Mouse (Mus musculus) brain, embryonic 18.5 days (tissue): ENCODE measurements at regions not wholly inside any gene's neighbourhood (a gene's known extent, or its start where the extent isn't known, plus 50 kb on each side); places are given as distances from the start of the nearest gene placed in this dataset.
A peak's percentile ranks its signal among the peaks of the same experiment; 100 is the strongest.

Experiments
- DNase-seq: peaks from one replicate; pipeline ENCODE4 v3.0.0-alpha.2; 2012; ENCODE audit warnings: low read depth, low spot score

DNA sequence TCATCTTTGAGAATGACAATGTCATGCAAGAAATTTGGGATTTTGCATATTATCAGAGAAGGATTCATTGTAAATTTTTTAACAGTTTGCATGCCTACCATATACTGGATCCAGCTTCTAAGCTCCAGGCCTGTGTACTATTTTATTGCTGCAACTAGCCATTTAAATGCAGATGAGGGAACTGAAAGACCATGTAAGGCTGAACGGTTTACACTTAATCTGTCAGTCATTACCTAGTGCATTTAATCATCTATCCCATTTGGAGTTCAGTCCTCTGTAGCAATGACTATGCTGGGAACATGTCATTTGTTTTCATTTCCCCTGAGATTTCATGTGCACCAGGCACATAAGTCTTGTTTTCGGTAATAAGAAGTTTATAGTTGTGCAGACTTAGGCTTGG lies 631.8 kb upstream of the Gm21961 start:
- no peak for DNase-seq

DNA sequence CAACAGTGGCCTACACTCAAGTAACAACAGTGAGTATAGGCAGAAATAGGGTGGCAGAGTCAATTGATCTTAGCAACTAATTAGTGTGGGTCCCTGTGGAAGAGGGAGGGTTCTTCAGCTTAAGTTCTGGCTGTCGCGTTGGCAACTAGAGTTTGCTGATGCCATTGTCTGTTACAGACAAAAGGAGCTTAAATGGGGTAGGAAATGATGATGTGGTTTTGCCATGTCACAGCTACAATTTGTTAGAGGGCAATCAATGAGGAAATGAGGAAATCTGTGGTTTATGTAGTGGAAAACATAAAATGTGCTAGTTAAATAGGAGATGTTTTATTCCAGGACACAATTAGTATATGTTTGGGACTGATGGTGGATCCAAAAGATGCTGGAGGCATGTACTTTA lies 624.8 kb upstream of the Gm21961 start:
- DNase-seq = no peak

DNA sequence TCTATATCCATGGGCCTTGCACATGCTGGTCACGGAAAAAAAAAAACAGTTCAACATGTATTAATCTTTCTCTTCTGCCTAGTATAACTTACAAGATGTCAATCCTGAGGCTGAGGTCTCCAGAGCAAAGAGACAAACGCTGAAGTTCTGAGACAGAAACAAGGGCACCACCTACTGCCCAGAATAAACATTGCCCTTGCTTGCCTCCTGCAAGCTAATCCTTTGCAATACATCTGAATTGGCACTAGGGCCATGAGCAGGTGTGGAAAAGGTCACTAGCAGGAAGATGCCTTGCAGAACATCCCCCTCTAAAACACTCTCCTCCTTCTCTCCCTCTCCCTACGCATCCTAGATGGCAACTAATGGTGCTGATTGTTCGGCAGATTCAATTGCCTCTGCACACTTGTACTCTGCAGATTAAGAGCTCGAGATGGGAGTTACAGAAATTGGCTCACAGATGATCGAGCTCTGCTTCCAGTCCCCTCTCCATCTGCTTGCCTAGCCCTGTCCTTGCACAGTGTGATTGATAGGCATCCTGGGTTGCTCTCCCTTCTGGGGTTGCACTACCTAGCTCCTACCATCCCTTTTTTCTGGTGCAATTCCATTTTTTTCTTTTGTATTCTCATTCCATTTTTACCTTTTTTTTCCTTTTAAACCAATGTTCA lies 622.9 kb upstream of the Gm21961 start:
- peak; percentile 54 for DNase-seq

DNA sequence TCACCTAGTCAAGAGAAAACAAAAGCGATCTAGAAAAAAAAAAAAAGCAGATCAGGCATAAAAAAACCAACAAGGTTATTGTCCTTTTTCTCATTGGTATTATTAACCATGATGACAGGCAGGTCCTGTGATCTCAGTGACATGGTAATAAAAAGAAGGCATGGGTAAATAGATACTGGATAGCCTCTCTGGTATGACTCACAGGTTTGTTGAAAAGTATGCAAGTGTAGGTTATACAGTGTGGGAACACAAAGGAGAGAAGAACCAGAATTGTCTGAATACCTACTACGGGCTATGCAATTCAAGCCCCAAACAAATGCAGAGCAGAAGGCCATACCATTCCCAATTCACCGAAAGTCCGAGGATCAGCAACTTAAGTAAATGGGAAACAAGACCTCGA lies 617.7 kb upstream of the Gm21961 start:
- no peak for DNase-seq

DNA sequence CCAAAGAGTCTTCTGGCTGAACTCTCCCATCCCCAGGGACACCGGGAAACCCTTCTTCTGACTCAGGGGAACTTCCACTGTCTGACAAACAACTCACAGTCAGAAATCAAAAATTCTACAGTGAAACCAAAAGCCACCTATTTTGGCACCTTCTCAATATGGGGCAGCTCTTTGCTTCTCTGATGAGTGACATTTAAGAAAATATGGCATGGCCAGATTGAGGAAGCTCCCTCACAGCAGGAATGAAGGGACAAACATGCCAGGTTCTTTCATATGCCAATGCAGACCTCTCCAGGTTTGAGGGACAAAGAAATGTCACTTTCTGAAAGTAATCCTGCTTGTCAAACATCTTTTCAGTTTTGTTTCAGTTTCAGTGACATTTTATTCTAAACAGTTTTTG lies 615.8 kb upstream of the Gm21961 start:
- DNase-seq = no peak

DNA sequence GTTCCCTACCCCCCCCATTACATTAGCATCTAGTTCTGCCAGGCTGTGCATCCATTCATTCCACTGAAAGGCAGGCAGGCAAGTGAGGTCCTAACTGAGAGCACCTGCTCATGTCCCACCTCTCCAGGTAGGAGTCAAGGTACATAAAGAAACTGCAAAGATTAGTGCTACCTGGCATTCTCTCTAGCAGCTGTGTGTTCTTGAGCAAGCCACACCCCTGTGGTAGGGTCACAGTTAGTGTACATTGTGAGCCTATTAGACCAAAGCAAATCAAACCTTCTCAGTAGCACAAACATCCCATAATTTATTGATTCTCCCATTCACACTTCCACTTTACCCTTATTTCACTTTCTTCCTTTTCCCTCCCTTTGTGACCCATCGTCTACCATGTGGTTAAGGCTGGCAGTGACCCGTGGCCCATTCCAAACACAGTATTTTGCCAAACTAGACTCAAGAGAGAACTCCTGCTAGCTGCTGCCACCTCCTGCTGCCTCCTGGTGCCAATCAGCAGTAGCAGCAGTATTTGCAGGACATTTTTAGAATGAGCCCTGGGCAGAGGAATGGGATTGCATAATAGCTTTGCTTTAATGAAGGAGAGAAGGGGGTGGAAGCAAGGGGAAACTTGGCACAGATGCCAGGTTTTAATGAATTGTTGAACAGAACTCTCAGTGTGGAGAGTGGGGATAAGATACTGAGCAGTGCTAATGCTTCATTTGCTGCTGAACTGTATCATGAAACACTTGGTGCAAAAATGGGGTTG lies 578.2 kb upstream of the Gm21961 start:
- peak; percentile 70 for DNase-seq

DNA sequence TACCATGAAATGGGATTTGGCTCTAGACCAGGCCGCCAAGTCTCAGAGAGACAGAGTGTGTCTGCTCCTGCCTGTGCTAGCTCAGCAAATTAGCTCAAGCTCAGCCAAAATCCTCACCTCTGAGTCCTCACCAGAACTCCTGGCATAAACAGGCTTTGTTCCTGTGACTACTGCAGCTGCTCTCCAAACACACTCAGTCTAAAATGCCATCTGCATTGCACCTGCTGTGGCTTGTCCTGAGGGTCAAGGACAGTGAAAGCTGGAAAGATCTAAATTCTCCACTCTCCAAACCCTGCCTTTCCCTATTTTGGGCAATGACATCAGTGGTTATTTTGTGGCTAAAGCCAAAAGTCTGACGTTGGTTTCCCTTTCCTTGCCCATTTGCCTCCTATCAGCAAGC lies 570.9 kb upstream of the Gm21961 start:
- no peak for DNase-seq

DNA sequence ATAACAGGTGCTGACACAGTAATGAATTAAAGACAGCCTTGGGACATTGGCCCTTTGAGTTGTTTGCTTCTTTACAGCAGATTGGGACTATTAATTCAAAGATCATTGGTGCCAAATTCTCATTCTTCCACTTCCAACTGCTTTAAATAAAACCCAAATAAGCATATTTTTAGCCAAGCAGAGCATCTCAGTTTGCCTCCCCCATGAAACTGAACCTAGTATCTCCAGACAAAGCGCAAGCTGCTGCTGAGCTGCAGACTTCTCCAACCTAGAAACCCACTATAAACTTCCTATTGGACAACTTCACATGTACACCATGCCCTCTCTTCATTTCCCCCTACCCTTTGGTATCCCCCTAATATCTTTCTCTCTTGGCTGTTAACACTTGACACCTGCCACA lies 564.6 kb upstream of the Gm21961 start:
- DNase-seq = no peak

DNA sequence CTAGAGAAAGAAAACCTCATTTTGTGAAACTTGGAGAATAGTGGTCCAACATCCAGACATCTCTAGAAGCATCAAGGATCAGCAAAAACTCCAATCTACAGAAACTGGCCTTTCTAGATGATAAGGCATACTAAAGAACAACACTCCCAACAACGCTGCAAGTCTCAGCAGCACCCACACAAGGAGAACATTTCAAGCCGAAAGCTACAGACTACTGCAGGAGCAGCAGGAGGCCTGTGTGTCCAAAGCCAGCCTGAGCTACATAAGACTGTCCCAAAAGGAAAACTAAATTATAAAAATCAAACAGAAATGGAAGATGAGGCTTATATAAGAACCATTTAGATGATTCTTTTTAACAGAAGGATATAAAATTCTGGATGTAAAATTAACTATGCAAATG lies 553.2 kb upstream of the Gm21961 start:
- DNase-seq = no peak

DNA sequence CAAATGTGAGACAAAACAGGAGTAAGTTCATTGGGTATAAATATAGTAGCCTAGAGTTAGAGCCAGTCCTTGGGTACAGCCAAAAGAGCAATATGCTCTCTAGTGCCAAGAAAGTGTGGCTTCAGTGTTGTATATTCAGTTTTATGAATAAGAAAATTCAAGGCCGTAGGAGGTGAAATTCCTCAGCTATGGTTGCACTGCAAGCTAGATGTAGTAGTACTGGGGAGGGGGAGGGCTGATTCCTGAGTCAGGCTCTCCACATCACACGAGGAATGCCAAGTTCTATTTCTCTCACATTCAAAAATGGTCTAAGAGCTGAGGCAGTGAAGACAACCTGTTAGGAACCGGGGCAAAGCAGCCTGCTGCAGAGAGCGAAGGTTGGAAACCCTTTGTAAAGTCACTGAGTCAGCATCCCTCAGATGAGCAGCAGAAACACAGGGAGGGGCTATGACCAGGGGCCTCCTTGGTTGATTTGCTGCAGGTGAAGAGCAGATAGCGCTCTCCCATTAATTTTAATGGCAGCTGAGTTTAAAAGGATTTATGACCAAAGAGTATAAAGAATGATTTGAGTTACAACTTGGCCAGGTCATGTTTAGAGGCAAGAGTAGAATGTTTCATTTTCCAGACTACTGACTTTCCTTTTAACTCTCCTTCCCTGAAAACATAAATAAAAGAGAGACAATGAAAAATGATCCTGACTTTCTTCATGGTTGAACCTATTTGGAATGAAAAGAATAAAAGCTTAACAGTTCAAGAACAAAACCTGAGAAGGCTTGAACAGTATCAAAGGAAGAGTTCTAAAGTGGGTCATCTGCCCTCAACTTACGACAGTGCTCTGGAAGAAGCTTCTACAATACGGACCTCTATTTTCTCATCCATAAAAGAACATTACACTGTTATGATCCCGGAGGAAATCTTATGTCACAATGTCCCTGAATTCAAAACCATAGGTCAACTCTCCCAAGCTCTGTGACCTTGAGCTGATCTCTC lies 543.4 kb upstream of the Gm21961 start:
- DNase-seq = no peak

DNA sequence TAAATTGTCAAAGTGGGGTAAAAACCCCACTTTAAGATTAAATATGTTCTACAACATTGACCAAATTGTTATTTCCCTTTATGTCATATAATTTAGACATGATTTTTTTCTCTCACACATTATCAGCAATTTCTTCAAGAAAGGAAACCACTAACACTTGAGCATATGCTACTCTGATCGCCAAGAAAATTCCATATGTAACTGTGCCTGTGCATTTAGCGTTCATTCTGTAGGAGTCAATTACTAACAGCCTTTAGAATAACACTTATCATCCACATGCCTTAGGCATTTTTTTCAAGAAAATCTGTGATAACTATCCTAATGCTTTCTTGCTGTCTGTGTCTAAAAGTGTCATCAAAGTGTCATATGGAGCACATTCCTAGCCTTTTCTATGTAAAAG lies 534.3 kb upstream of the Gm21961 start:
- no peak for DNase-seq

DNA sequence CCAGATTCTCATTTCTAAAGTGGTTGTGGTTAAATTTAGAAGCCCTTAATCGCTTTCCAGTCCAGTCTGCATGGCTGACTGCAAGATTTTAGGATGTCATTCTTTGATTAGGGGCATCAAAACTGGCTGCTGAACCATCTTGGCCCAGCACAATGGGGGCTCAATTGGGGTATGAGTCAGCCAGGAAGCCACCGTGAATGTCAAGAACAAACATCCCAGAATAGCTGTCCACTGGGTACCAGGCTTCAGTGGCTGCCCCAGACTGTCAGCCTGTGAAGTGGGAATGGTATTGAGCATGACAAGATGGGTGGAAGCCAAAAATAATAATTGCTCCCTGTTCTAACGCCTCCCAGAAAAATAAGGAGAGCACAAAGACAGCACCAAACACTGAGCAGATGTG lies 520.9 kb upstream of the Gm21961 start:
- no peak for DNase-seq

DNA sequence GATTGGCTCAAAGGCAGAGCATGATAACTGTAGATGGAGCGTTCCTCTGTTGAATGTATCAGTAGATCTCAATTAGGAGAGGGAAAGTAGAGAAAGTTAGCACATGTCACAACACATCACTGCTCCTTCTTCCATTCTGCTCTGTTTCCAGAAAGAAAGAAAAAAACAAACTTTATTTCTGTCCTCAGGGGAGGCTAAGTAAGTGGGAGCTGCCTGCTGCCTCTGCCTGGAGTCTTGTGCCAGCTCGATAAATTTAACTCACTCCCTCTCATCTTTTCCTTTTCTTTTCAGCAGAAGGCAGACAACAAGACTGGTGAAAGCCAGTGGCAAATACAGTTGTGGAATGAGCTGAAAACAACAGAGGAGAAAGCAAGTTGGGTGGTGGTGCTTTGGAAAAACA lies 517.5 kb upstream of the Gm21961 start:
- no peak for DNase-seq

DNA sequence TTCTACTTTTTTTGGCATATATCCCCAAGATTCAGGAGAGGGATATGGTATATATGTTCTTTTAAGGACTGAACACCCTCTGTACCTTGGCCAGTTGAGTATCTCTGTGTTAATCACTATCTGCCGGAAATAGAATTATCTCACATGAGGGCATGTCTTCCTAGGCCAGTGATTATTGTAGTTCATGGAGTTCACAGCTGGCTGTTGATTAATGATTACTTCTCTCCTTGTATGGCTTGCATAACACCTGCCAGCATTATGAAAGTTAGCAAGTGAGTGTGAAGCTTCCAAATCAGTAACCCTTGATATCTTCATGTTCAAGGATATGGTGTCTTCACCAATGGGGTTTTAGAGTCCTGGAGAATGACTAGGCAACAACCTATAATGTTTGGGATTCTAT lies 488.0 kb upstream of the Gm21961 start:
- DNase-seq = no peak

DNA sequence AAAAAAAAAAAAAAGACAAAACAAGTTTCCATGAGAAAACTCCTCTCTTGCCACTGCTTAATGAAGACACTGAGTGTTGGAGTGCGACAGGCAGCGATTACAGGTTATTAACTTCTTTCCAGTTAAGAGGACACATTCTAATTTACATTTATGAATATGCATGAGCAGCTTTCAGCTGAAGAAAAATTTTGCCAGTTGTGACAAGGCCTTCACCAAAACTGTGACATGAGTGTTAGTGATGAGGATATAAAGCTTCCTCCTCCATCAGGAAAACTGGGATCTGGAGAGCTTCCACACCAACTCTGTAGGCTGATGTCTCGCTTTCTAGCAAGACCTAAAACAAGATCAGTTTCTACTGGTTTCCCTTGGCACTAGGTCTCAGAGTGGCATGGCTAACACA lies 464.2 kb upstream of the Gm21961 start:
- DNase-seq = peak; percentile 18

DNA sequence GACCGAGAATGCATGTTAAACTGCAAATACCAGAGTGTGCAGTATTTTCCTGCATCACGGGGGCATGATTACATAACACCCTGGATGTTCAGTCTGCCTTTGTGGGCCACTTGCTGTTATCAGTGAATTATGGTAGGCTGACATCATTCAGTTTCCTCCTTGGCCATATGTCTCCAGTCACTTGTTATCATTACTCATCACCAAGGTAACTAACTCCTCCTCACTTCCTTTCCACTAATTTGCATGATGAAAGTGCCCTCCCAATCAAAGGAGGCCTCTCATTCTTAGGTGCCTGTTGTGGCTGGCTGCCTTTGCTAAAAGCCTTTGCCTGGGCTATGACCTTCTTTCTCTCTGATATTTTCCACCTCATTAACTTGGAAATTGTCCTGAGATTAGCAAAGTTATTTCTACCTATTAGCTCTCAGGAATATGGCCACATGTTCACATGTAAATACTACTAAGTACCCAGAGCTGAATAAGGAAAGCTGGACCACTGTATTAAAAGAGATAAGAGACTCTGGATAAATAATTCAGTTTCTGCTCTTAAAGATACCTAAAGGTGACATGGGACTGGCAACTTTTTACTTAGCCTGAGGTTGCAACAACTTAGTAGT lies 440.6 kb upstream of the Gm21961 start:
- DNase-seq = no peak

DNA sequence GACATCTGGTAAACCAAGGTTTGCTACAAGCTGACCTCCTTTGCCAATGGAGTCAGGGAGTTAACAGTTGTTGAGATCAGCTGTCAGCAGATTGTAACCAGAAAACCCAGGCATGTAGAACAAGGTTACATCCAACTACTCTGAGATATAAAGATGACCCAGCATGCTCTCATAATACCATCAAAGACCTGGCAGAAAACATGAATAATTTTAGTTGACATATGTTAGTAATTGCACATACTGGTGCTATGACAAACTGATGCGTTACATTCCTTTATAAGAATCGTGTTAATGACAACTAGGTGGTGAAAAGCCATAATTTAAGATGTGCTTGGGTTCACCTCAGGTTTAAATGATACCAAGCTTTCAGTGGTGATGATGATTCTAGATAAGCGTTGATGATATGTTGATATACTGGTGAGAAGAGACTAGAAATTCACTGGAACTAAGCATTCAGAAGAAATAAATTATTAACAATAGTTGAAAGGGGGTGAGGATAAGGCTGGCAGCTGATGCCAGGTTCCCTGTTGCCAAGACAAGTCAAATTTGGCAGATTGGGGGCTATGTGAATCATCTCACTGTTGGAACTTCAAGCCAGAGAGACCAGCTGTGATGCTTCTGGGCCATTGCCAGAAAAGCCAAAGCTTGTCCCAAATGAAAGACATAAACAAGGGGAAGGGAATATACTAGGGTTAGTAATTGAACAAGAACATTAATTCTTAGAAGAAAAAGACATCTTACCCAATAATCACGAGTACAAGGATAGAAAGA lies 437.7 kb upstream of the Gm21961 start:
- DNase-seq = no peak

DNA sequence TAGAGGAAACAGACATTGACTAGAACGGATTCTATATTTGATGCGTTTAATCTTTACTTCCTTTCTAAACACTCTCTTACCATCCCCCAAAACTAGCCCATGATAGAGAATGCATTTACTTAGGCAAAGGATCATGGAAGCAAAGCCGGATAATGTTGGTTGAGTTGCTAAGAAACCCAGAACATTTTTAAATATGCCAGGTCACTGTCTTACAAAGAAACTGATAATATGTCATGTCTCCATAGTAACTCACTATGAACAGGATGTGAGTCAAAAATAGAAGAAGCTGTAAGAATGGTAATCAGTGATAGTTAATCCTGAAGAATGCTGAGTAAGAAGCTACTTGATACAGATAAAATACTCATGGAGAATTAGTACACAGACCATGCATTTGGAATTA lies 405.0 kb upstream of the Gm21961 start:
- peak; percentile 26 for DNase-seq
